Mouse (Mus musculus) Patski (cell line): Measurements from ENCODE around the gene Lhfpl3. TPM values are rescaled to one million over a fixed set of nuclear protein-coding genes. Genes with fewer than 3 reads are reported as not detected.

Source experiments
- ATAC-seq: fragments of 100-300 bp; one replicate; pipeline ENCODE4 v1.8.0; 2021
- CTCF ChIA-PET: fragments of 350-600 bp; sonication (Branson Sonifier 250); formaldehyde crosslinking; loops from one replicate; lab custom pipeline; 2022; ENCODE audit warnings: inconsistent platforms; lab: Charles Lee
- POLR2A ChIA-PET: fragments of 350-600 bp; sonication (Branson Sonifier 250); formaldehyde crosslinking; loops from one replicate; lab custom pipeline; 2022; ENCODE audit warnings: antibody characterized with exemption, inconsistent platforms; lab: Charles Lee
- DNase-seq: peaks from one replicate; pipeline ENCODE4 v3.0.0-alpha.2; 2011; ENCODE audit warnings: low read depth, low spot score
- H3K27me3 ChIP-seq: fragments of 371-371 bp; one replicate; pipeline ENCODE4 v1.5.1; 2021
- CTCF ChIP-seq: fragments of 100-300 bp; IDR thresholded peaks from one replicate; pipeline ENCODE4 v1.5.1; 2021
- in situ Hi-C: fragments of 300-500 bp; cut with MboI; formaldehyde crosslinking; loops from 3 replicates; pipeline ENCODE4 v1.11.1; 2018; ENCODE audit warnings: low pct_unique_long_range_greater_than_20kb, mixed read lengths
- polyA plus RNA-seq: library from polyadenylated mRNA; unstranded; gene quantifications from one replicate; pipeline ENCODE4 v1.2.3, GENCODE M21; 2021

Lhfpl3 gene
- polyA plus RNA-seq, 1 experiment from 2014 or later = not detected

DNA sequence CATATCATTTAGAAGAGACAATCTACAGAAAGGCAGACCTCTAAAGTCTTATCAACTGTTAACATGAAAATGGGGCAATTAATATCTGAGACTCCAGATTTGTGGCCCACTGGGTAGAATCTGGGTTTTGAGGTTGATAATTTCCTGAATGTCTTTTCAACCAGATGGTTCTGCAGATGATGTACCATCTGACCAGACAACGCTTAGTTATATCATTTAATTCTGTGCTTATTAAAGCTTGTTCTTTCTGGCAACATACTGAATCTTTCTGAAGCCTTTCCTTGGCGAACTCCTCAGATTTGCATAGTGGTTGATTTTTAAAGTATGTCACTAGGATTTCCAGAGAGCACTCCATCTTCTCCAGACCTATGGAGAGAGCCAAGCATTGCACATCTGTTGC, 107.6 kb downstream of the Lhfpl3 start:
- CTCF ChIA-PET = no interaction called here
- ATAC-seq (no peak), DNase-seq (no peak)
- no peak for TF ChIP-seq CTCF
- POLR2A ChIA-PET = no interaction called here
- in situ Hi-C loops = no loop called here
- no peaks in the 10 kb centered on the region for H3K27me3 ChIP-seq

DNA sequence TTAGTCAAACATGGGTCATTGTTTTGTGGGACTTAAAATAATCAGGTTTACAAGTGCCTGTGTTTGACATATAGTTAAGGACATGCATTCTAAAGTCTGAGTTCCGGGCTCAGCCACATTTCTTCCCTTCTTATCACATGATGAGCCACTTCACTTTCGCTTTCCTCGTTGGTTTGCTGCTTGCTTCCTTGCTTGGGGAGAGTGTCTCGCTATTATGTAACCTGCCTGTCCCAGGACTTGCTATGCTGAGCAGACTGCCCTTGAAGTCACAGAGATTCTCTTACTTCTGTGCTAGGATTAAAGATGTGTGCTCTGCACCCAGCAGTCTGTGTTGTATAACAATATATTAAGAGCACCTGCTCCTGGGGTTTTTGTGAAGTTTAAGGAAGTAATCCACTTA, 110.6 kb downstream of the Lhfpl3 start:
- in situ Hi-C loops = no loop called here
- ATAC-seq = no peak
- H3K27me3 ChIP-seq = no peaks in the 10 kb centered on the region
- no peak for TF ChIP-seq CTCF
- POLR2A ChIA-PET = no interaction called here
- no peak for DNase-seq
- CTCF ChIA-PET = no interaction called here

DNA sequence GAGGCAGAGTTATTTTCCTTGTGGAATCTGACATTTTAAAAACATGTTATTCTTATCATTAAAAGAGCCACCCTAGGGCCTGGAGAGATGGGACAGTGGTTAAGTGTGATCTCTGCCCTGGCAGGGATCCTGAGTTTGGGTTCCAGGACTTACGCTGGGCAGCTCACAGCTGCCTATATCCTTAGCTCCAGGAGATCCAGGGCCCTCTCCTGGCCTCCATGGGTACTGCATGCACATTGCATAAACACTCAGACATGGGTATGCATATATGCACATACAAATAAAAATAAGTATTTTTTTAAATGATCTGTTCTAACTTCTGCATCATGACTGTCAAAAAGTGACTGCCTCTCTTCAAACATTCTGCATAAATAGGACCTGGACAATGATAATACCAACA, 115.5 kb downstream of the Lhfpl3 start:
- ATAC-seq = no peak
- in situ Hi-C loops = no loop called here
- CTCF ChIA-PET = no interaction called here
- POLR2A ChIA-PET = no interaction called here
- peak; percentile 33 for TF ChIP-seq CTCF
- H3K27me3 ChIP-seq = no peaks in the 10 kb centered on the region
- DNase-seq = no peak

DNA sequence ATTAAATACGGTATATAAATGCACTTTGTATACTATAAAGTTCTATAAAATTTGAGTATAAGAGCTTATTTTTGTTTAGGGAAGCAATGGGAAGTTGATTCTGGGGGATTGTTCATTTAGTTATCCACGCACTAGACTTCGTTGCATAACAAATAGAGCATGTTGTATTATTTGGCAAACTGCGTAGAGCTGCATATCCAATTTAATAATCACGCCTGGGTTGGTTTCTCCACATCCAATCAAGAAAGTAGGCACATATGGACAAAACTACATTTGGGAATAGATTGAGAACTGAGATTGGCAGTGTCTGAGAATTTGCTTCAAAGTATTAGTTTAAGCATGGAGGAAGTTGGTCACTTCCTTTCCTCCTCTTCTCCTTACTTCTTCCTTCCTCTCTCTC, 123.2 kb downstream of the Lhfpl3 start:
- POLR2A ChIA-PET = no interaction called here

DNA sequence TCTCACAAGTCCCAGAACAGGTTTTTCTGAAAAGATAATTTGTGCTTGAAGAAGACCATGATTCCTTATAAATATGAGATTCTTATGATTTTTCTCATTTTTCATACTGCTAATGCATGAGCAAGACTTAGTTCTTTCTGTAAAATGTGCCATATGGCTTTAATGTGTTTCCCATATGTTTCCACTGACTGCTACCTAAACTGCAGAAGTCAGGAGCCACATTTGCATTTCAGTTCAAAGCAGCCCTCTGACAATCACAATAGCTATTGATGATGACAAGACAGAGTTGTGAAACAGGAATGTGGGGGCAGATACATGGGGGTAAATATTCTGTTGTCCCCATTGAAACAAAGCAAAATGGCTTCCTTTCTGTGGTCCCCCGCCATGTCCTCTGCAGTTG, 126.6 kb downstream of the Lhfpl3 start:
- no peaks in the 10 kb centered on the region for H3K27me3 ChIP-seq
- ChIA-PET POLR2A (no interaction called here), CTCF (no interaction called here)
- in situ Hi-C loops = no loop called here
- ATAC-seq = no peak
- no peak for TF ChIP-seq CTCF
- DNase-seq = no peak

More for the DNA sequence above, 123.2 kb downstream of the Lhfpl3 start:
- no peak for TF ChIP-seq CTCF
- in situ Hi-C loops = no loop called here
- CTCF ChIA-PET = no interaction called here
- H3K27me3 ChIP-seq = no peaks in the 10 kb centered on the region
- ATAC-seq = no peak
- no peak for DNase-seq

DNA sequence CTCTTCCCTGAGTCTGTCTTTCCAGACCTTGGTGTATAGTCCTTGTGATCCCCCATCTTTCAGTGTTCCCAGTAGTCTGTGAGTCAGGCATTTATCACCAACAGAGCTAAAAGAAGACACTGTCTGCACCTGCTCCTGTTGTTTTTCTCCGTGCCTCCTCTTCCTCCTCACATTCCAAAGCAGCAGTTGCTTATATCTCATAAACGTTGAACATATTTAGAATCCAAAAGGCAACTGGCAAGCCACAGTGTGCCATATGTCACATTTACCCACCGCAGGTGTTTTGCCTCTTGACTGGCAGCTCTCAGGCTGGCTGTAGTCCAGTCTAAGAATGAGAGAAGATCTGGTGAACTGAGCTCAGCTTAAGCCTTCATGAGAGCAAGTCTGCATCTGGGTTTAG, 142.5 kb downstream of the Lhfpl3 start:
- CTCF ChIA-PET = no interaction called here
- in situ Hi-C loops = no loop called here
- no peak for TF ChIP-seq CTCF

DNA sequence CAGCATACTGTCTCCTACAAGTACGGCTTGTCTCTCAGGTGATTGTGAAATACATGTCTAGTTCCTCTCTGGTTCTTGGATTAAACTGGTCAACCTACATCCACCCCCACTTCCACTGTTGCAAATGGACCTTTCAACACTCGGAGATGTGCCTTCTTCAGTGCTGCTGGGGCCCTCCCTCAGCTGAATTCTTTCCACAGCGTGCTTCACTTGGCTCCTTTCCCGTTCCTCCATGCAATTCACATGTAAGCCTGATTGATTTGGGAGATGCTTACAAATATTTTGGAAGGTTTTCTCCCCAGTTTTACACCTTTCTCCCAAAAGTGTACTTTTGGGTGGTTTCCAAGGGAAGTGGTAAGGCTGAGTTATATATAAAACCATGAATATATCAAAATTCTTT, 143.6 kb downstream of the Lhfpl3 start:
- in situ Hi-C loops = no loop called here
- no peak for TF ChIP-seq CTCF
- no peak for DNase-seq
- CTCF ChIA-PET = no interaction called here
- no peak for ATAC-seq
- POLR2A ChIA-PET = no interaction called here
- no peaks in the 10 kb centered on the region for H3K27me3 ChIP-seq

More for the DNA sequence above, 142.5 kb downstream of the Lhfpl3 start:
- ATAC-seq (no peak), DNase-seq (no peak)
- no peaks in the 10 kb centered on the region for H3K27me3 ChIP-seq
- POLR2A ChIA-PET = no interaction called here

DNA sequence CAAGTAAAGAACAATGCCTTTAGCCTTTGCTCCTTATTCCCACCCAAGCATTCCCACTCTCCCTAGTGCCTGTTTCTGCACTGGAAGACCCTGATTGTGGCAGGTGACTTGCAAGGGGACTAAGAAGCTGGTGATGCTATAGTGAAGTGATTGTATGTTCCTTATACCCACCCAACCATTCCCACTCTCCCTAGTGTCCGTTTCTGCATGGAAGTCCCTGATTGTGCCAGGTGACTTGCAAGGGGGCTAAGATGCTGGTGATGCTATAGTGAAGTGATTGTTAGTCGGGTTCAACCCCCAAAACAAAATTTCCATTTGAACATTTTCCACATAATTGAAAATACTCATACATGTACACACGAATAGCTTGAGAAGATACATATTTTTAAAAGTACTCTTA, 151.4 kb downstream of the Lhfpl3 start:
- ChIA-PET CTCF (no interaction called here), POLR2A (no interaction called here)
- no peak for TF ChIP-seq CTCF
- ATAC-seq (no peak), DNase-seq (no peak)
- H3K27me3 ChIP-seq = no peaks in the 10 kb centered on the region
- in situ Hi-C loops = no loop called here

DNA sequence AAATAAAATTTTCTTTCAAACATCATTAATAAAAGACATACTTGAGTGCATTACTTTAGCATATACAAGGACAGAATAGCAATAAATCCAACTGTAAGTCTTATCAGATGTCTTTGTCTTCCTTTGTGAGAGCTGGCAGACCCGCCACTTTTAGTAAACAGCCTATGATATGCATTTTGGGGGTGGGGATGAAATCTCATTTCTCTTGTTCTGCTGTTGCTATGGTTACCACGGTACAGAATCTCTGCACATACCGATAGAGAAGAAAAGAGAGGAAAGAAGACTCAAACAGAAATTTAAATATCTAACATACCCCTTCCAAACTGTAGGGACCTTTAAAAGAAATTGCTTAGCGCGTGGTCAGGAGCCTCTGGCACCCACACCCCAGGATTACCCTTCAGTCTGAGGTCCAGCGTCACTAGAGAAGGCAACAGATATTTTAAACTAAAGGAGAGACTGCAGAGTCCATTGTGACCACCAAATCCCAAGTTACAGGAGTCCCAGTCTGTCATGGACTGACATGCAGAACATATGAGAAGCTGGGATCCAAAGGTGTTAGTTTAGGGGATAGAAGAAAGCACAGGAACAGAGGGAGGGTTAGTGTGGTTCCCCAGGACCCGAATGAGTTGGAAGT, 151.9 kb downstream of the Lhfpl3 start:
- ATAC-seq (no peak), DNase-seq (no peak)
- POLR2A ChIA-PET = no interaction called here
- H3K27me3 ChIP-seq = no peaks in the 10 kb centered on the region
- no peak for TF ChIP-seq CTCF
- CTCF ChIA-PET = no interaction called here
- in situ Hi-C loops = no loop called here

DNA sequence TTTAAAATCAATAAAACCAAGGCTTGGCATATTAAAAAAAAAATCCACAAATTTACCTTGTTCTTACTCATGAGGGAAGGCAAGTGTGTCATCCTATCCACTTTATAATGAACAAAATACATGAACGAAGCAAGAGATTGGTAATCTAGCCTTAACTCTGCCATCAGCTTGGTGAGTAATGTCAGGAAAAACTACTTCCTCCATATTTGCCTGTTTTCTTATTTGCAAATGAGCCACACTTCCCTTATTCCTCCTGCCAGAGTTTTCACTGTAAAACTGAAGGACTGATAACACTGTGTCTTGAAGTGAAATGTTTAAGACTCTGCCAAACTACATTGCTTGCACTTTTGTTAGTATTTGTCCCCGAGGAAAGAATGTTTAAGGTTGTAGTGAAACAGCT, 152.7 kb downstream of the Lhfpl3 start:
- CTCF ChIA-PET = no interaction called here
- in situ Hi-C loops = no loop called here

DNA sequence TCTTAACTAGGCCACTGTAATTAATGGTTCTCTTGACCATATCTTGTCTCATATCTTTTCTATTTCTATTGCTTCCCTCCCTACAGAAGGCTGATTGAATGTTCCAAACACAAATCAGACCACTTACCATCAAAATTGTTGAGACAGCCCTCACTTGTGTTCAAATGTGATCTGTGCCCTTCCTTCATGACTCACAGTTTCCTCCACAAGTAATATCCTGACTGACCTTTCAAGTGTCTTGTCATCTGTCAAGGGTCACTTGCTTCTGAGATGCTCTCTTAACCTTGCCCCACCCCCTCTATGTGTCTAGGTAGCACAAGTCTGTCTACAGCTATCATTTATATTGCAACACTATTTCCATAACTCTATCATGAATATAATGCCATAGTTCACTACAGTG, 154.1 kb downstream of the Lhfpl3 start:
- CTCF ChIA-PET = no interaction called here
- in situ Hi-C loops = no loop called here
- ATAC-seq (no peak), DNase-seq (no peak)
- no peaks in the 10 kb centered on the region for H3K27me3 ChIP-seq
- POLR2A ChIA-PET = no interaction called here
- TF ChIP-seq CTCF = no peak

More for the DNA sequence above, 152.7 kb downstream of the Lhfpl3 start:
- POLR2A ChIA-PET = no interaction called here
- no peak for TF ChIP-seq CTCF
- H3K27me3 ChIP-seq = no peaks in the 10 kb centered on the region
- ATAC-seq (no peak), DNase-seq (no peak)

DNA sequence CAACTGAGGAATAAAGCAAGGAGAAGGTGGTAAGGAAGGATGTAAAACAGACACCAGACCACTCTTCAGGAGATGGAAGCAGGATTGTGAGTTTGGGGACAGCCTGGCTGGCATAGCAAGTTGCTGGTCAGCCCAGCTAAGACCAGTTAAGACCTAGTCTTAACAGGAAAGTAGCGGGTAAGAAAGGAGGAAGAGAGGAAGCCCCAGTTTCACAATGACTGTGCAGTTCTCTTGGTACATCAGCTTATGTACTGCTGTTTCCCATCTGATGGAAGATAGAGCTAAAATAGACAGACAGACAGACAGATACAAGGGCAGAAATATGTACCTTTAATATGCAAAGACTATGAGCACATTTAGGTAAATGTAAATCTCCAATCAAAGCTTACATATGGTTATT, 171.3 kb downstream of the Lhfpl3 start:
- ATAC-seq (no peak), DNase-seq (no peak)
- H3K27me3 ChIP-seq = no peaks in the 10 kb centered on the region
- no peak for TF ChIP-seq CTCF
- ChIA-PET CTCF (no interaction called here), POLR2A (interaction anchor here (0.6 kb wide), 1 partner anchor 1112 kb away, joined by 6 read pairs; no protein-coding TSS in a partner anchor)
- in situ Hi-C loops = no loop called here
